ENCODE assay signal across 27 mouse cellular contexts in genomic region chr2:163489725-163490291, GRCm38 (mm10). TPM values are rescaled to one million over a fixed set of nuclear protein-coding genes. Genes with fewer than 3 reads are reported as not detected.
"Had no signal": no experiment of that assay in that cellular context is flagged by ENCODE, and none has a peak within 500 bp of the region (broad histone marks: within the 10 kb centered on the region; RNA-seq: fewer than 3 reads in every experiment).

No protein-coding gene starts in this region.

- DNase-seq: gastrocnemius, adult 2 months; gastrocnemius, postnatal 10 days; gastrocnemius, postnatal 25 days; heart, adult 18-20 months; heart, postnatal 10 days; heart, postnatal 4 days; kidney, adult 18-20 months; kidney, adult 8-10 months; liver; liver, embryonic 13.5 days had no signal

- H3K9ac ChIP-seq: heart, embryonic 12.5 days; hindbrain, embryonic 12.5 days; hindbrain, embryonic 14.5 days; intestine, embryonic 15.5 days; limb, embryonic 12.5 days; liver, embryonic 13.5 days had no signal

- H3K27ac ChIP-seq: gastrocnemius, adult 2 months; heart, embryonic 10.5 days; hindbrain, embryonic 10.5 days; hindbrain, embryonic 12.5 days; hindbrain, embryonic 14.5 days; intestine, embryonic 15.5 days; layer of hippocampus, adult 2 months; left cerebral cortex, adult 2 months; limb, embryonic 10.5 days; limb, embryonic 12.5 days; liver, embryonic 13.5 days had no signal

- H3K4me2 ChIP-seq: heart, embryonic 12.5 days; hindbrain, embryonic 12.5 days; hindbrain, embryonic 14.5 days; intestine, embryonic 15.5 days; limb, embryonic 12.5 days; liver, embryonic 11.5 days; liver, embryonic 13.5 days had no signal

- H3K36me3 ChIP-seq: heart, embryonic 10.5 days; heart, embryonic 12.5 days; hindbrain, embryonic 10.5 days; hindbrain, embryonic 12.5 days; intestine, embryonic 15.5 days; limb, embryonic 10.5 days; limb, embryonic 12.5 days; liver, embryonic 13.5 days had no signal

- H3K9me3 ChIP-seq: heart, embryonic 10.5 days; heart, embryonic 12.5 days; hindbrain, embryonic 10.5 days; hindbrain, embryonic 12.5 days; intestine, embryonic 15.5 days; limb, embryonic 10.5 days; limb, embryonic 12.5 days; liver, embryonic 13.5 days had no signal

- H3K4me3 ChIP-seq: gastrocnemius, adult 2 months; heart, embryonic 10.5 days; heart, embryonic 12.5 days; hindbrain, embryonic 10.5 days; hindbrain, embryonic 12.5 days; intestine, embryonic 15.5 days; layer of hippocampus, adult 2 months; left cerebral cortex, adult 2 months; limb, embryonic 10.5 days; limb, embryonic 12.5 days; liver, embryonic 13.5 days had no signal

- H3K4me1 ChIP-seq: limb, embryonic 10.5 days; limb, embryonic 12.5 days; liver, embryonic 13.5 days had no signal

- ATAC-seq: hindbrain, embryonic 16.5 days; inflammation-experienced regulatory T-cells, adult 6 months; intestine, embryonic 15.5 days; intestine, postnatal 0 days had no signal

- H3K27me3 ChIP-seq: hindbrain, embryonic 12.5 days; intestine, embryonic 15.5 days; liver, embryonic 13.5 days had no signal

RNA-seq across cellular contexts. Expression of gene R3hdml, which starts 2.3 kb away (rescaled TPM):
- polyA plus RNA-seq: heart, embryonic 12.5 days; heart, embryonic 14.5 days; heart, embryonic 16.5 days; hindbrain, embryonic 10.5 days; hindbrain, embryonic 12.5 days; inflammation-experienced regulatory T-cells, adult 6 months; limb, embryonic 10.5 days; limb, embryonic 12.5 days; liver, embryonic 11.5 days; liver, embryonic 13.5 days had no signal

RNA-seq across cellular contexts. Expression of gene Hnf4a, which starts 16.8 kb away (rescaled TPM):
- polyA plus RNA-seq: frontal cortex, adult 2 months; heart, embryonic 14.5 days; hindbrain, embryonic 10.5 days; hindbrain, embryonic 12.5 days; hindbrain, embryonic 14.5 days; hindbrain, embryonic 16.5 days; inflammation-experienced regulatory T-cells, adult 6 months; limb, embryonic 10.5 days; limb, embryonic 12.5 days had no signal
